Mouse (Mus musculus) G1E (cell line): ENCODE measurements around the gene Gm49405.

Experiments used
- CTCF ChIP-seq: IDR thresholded peaks from 2 replicates; pipeline ENCODE4 v1.5.1; 2012; ENCODE audit warnings: low read depth, low read length, inconsistent platforms, mixed read lengths
- GATA2 ChIP-seq: IDR thresholded peaks from 2 replicates; pipeline ENCODE4 v1.6.1; 2012; ENCODE audit warnings: low read depth, low read length, inconsistent platforms, borderline replicate concordance
- POLR2AphosphoS5 ChIP-seq: IDR thresholded peaks from 2 replicates; pipeline ENCODE4 v1.6.1; 2012; ENCODE audit warnings: low read depth, low read length, inconsistent platforms; ENCODE audit not compliant: insufficient replicate concordance
- TAL1 ChIP-seq: conservative IDR thresholded peaks from 2 replicates; pipeline ENCODE4 v1.6.1; 2012; ENCODE audit warnings: low read depth, low read length, inconsistent platforms, mixed read lengths

GRCm38 (mm10) chr19:3958470-3958869 is 42.0 kb upstream of the Gm49405 start, which contains the start of gene Aldh3b3:
- TF ChIP-seq CTCF: no peak
- TF ChIP-seq TAL1: no peak
- TF ChIP-seq GATA2: no peak
- TF ChIP-seq POLR2AphosphoS5: no peak
